In genomic region chr5:137485851-137486155, GRCm38 (mm10) we compare ENCODE assay signal across 11 mouse cellular contexts. TPM values are rescaled to one million over a fixed set of nuclear protein-coding genes. Genes with fewer than 3 reads are reported as not detected.
DNase-seq lines count a peak whose midpoint lies in the region; ATAC-seq lines count a peak whose summit lies in the region.
"Had no signal": no experiment of that assay in that cellular context is flagged by ENCODE, and none has a peak within 500 bp of the region (broad histone marks: within the 10 kb centered on the region; RNA-seq: fewer than 3 reads in every experiment).

No protein-coding gene starts in this region.

- peak overlapping the region; percentile 36 for H3K4me3 ChIP-seq in kidney, embryonic 16.5 days (ENCODE audit: low read length)
- H3K4me3 ChIP-seq in forebrain, embryonic 11.5 days (ENCODE audit: low read depth, low read length): peak overlapping the region; percentile 37
- peak overlapping the region; percentile 57 for H3K4me3 ChIP-seq in limb, embryonic 10.5 days
- peak overlapping the region; percentile 18 for H3K4me3 ChIP-seq in neural tube, embryonic 12.5 days

- peak overlapping the region; percentile 56 for H3K4me2 ChIP-seq in kidney, embryonic 16.5 days (replicated peaks; ENCODE audit: low read depth, low read length)
- peak overlapping the region; percentile 73 for H3K4me2 ChIP-seq in forebrain, embryonic 11.5 days (ENCODE audit: low read depth, low read length, severe bottlenecking)
- H3K4me2 ChIP-seq in neural tube, embryonic 12.5 days (replicated peaks): peak overlapping the region; percentile 70

- H3K9ac ChIP-seq in kidney, embryonic 16.5 days (replicated peaks; ENCODE audit: low read length): peak overlapping the region; percentile 49
- H3K9ac ChIP-seq in forebrain, embryonic 11.5 days (ENCODE audit: low read length): peak overlapping the region; percentile 58
- 0 out of 2 replicates have a peak overlapping the region, but pooled peaks have one; percentile 29 for H3K9ac ChIP-seq in neural tube, embryonic 12.5 days

- H3K27me3 ChIP-seq in kidney, embryonic 16.5 days (ENCODE audit: insufficient read depth, low read length): peaks cover 16% of the 10 kb centered on the region; the same call in 1 of the 2 replicates
- H3K27me3 ChIP-seq in forebrain, embryonic 11.5 days (ENCODE audit: control insufficient read depth, insufficient read depth, low read length): no peaks in the 10 kb centered on the region
- peaks cover 26% of the 10 kb centered on the region for H3K27me3 ChIP-seq in limb, embryonic 10.5 days (ENCODE audit: low read depth, poor library complexity, severe bottlenecking)
- H3K27me3 ChIP-seq in neural tube, embryonic 12.5 days (replicated peaks): peaks cover 4% of the 10 kb centered on the region; the same call in 1 of the 2 replicates

- H3K9me3 ChIP-seq in kidney, embryonic 16.5 days (ENCODE audit: low read length): no peaks in the 10 kb centered on the region
- H3K9me3 ChIP-seq in forebrain, embryonic 11.5 days (ENCODE audit: control insufficient read depth, low read length): no peaks in the 10 kb centered on the region
- H3K9me3 ChIP-seq in limb, embryonic 10.5 days (replicated peaks): no peaks in the 10 kb centered on the region
- no peaks in the 10 kb centered on the region for H3K9me3 ChIP-seq in neural tube, embryonic 12.5 days

- H3K4me1 ChIP-seq in kidney, embryonic 16.5 days (ENCODE audit: insufficient read depth, low read length): peaks cover 7% of the 10 kb centered on the region; the same call in 1 of the 2 replicates
- H3K4me1 ChIP-seq in forebrain, embryonic 11.5 days (replicated peaks; ENCODE audit: control insufficient read depth, insufficient read depth, low read length): peaks cover 10% of the 10 kb centered on the region; the same call in 1 of the 2 replicates
- peaks cover 30% of the 10 kb centered on the region for H3K4me1 ChIP-seq in limb, embryonic 10.5 days
- peaks cover 13% of the 10 kb centered on the region for H3K4me1 ChIP-seq in neural tube, embryonic 12.5 days

- no peaks in the 10 kb centered on the region for H3K36me3 ChIP-seq in kidney, embryonic 16.5 days (ENCODE audit: insufficient read depth, low read length)
- H3K36me3 ChIP-seq in forebrain, embryonic 11.5 days (ENCODE audit: control insufficient read depth, insufficient read depth, low read length): no peaks in the 10 kb centered on the region
- no peaks in the 10 kb centered on the region for H3K36me3 ChIP-seq in limb, embryonic 10.5 days
- no peaks in the 10 kb centered on the region for H3K36me3 ChIP-seq in neural tube, embryonic 12.5 days

- WGBS in kidney, embryonic 16.5 days: 2% methylated on average over 14 of the region's 17 CpGs
- WGBS in forebrain, embryonic 11.5 days: under 1% methylated on average over 16 of the region's 17 CpGs
- WGBS in limb, embryonic 10.5 days: 2% methylated on average over 17 of the region's 17 CpGs
- under 1% methylated on average over 17 of the region's 17 CpGs for WGBS in neural tube, embryonic 12.5 days

- no peak for DNase-seq in kidney, postnatal 10 days
- no peak for DNase-seq in forebrain, embryonic 11.5 days (ENCODE audit: low spot score)
- DNase-seq in limb, embryonic 10.5 days (ENCODE audit: low spot score): peak; percentile 53
- no peak for DNase-seq in adrenal gland, adult 2 months
- DNase-seq in layer of hippocampus, postnatal 25 days (ENCODE audit: extremely low spot score in 1 of 2, low spot score in 1 of 2): no peak
- no peak for DNase-seq in left cerebral cortex, adult 9 months (ENCODE audit: low spot score in 2 of 2)
- DNase-seq: kidney, adult 18-20 months had no signal

- H3K27ac ChIP-seq in kidney, embryonic 16.5 days (ENCODE audit: low read length): no peak overlapping the region
- no peak overlapping the region for H3K27ac ChIP-seq in forebrain, embryonic 11.5 days (ENCODE audit: low read depth, low read length)
- H3K27ac ChIP-seq in limb, embryonic 10.5 days: peak overlapping the region; percentile 76
- H3K27ac ChIP-seq in neural tube, embryonic 12.5 days: no peak overlapping the region

- ATAC-seq in kidney, embryonic 16.5 days (ENCODE audit: low FRiP score, low TSS enrichment): peak; percentile 36; the same call in 1 of the 2 replicates
- 0 out of 2 replicates have a peak, but pooled peaks have one; percentile 27 for ATAC-seq in forebrain, embryonic 11.5 days (replicated peaks; ENCODE audit: low FRiP score)
- ATAC-seq in neural tube, embryonic 12.5 days (ENCODE audit: low FRiP score, low read depth): no peak

RNA-seq across cellular contexts. Expression of gene Zan, which starts 8.9 kb away (rescaled TPM):
- polyA plus RNA-seq in kidney, embryonic 16.5 days (2015; fragmentation: Nextera tagmentation; extraction: Ambion mirVana): 0.11 and 0.17 TPM in 2 replicates
- polyA plus RNA-seq in forebrain, embryonic 11.5 days (2014; fragmentation: Nextera tagmentation; extraction: Ambion mirVana): 0.11 and 0.15 TPM in 2 replicates
- polyA plus RNA-seq in limb, embryonic 10.5 days (2016; fragmentation: Nextera tagmentation; extraction: Ambion mirVana): 0.03 and 0.10 TPM in 2 replicates
- 0.04 and 0.09 TPM in 2 replicates for polyA plus RNA-seq in neural tube, embryonic 12.5 days (2016; fragmentation: Nextera tagmentation; extraction: Ambion mirVana)
- total RNA-seq in adrenal gland, adult 2 months (2021): not detected
- polyA plus RNA-seq in adrenal gland, adult 2 months (2012; rRNA removed): 0.01 TPM in 2 replicates
- under 1 TPM; 0.14 to 0.22 TPM for total RNA-seq in layer of hippocampus, postnatal 25 days (2021)

RNA-seq across cellular contexts. Expression of gene Pop7, which starts 16.5 kb away (rescaled TPM):
- 51.2 and 53.0 TPM in 2 replicates for polyA plus RNA-seq in kidney, embryonic 16.5 days (2015; fragmentation: Nextera tagmentation; extraction: Ambion mirVana)
- polyA plus RNA-seq in forebrain, embryonic 11.5 days (2014; fragmentation: Nextera tagmentation; extraction: Ambion mirVana): 55.9 and 62.4 TPM in 2 replicates
- polyA plus RNA-seq in limb, embryonic 10.5 days (2016; fragmentation: Nextera tagmentation; extraction: Ambion mirVana): 53.2 and 63.4 TPM in 2 replicates
- 65.4 and 71.0 TPM in 2 replicates for polyA plus RNA-seq in neural tube, embryonic 12.5 days (2016; fragmentation: Nextera tagmentation; extraction: Ambion mirVana)
- total RNA-seq in adrenal gland, adult 2 months (2021): 10 to 100 TPM; 23.0 to 31.7 TPM
- polyA plus RNA-seq in adrenal gland, adult 2 months (2012; rRNA removed): 46.9 and 48.7 TPM in 2 replicates
- total RNA-seq in layer of hippocampus, postnatal 25 days (2021): 10 to 100 TPM; 33.6 to 34.6 TPM

RNA-seq across cellular contexts. Expression of gene Gigyf1, which starts 32.5 kb away (rescaled TPM):
- polyA plus RNA-seq in kidney, embryonic 16.5 days (2015; fragmentation: Nextera tagmentation; extraction: Ambion mirVana): 11.9 and 12.2 TPM in 2 replicates
- polyA plus RNA-seq in forebrain, embryonic 11.5 days (2014; fragmentation: Nextera tagmentation; extraction: Ambion mirVana): 14.0 and 14.9 TPM in 2 replicates
- polyA plus RNA-seq in limb, embryonic 10.5 days (2016; fragmentation: Nextera tagmentation; extraction: Ambion mirVana): 13.5 and 14.6 TPM in 2 replicates
- 17.6 and 19.4 TPM in 2 replicates for polyA plus RNA-seq in neural tube, embryonic 12.5 days (2016; fragmentation: Nextera tagmentation; extraction: Ambion mirVana)
- 10 to 100 TPM; 25.4 to 31.0 TPM for total RNA-seq in adrenal gland, adult 2 months (2021)
- 37.1 and 38.0 TPM in 2 replicates for polyA plus RNA-seq in adrenal gland, adult 2 months (2012; rRNA removed)
- total RNA-seq in layer of hippocampus, postnatal 25 days (2021): 10 to 100 TPM; 44.8 to 54.9 TPM

RNA-seq across cellular contexts. Expression of gene Epo, which starts 47.2 kb away (rescaled TPM):
- polyA plus RNA-seq in kidney, embryonic 16.5 days (2015; fragmentation: Nextera tagmentation; extraction: Ambion mirVana): 0.24 and 0.36 TPM in 2 replicates
- polyA plus RNA-seq in forebrain, embryonic 11.5 days (2014; fragmentation: Nextera tagmentation; extraction: Ambion mirVana): 0.40 and 0.84 TPM in 2 replicates
- 1.5 and 2.4 TPM in 2 replicates for polyA plus RNA-seq in limb, embryonic 10.5 days (2016; fragmentation: Nextera tagmentation; extraction: Ambion mirVana)
- not detected in 2 replicates for polyA plus RNA-seq in neural tube, embryonic 12.5 days (2016; fragmentation: Nextera tagmentation; extraction: Ambion mirVana)
- total RNA-seq in adrenal gland, adult 2 months (2021): not detected
- polyA plus RNA-seq in adrenal gland, adult 2 months (2012; rRNA removed): not detected in 2 replicates
- total RNA-seq in layer of hippocampus, postnatal 25 days (2021): not detected
- total RNA-seq: megakaryocyte progenitor cell, adult 5-6 weeks had no signal
- polyA plus RNA-seq: small intestine, adult 2 months had no signal

RNA-seq across cellular contexts. Expression of gene Gnb2, which starts 47.5 kb away (rescaled TPM):
- 358 and 388 TPM in 2 replicates for polyA plus RNA-seq in kidney, embryonic 16.5 days (2015; fragmentation: Nextera tagmentation; extraction: Ambion mirVana)
- polyA plus RNA-seq in forebrain, embryonic 11.5 days (2014; fragmentation: Nextera tagmentation; extraction: Ambion mirVana): 410 and 508 TPM in 2 replicates
- polyA plus RNA-seq in limb, embryonic 10.5 days (2016; fragmentation: Nextera tagmentation; extraction: Ambion mirVana): 257 and 295 TPM in 2 replicates
- polyA plus RNA-seq in neural tube, embryonic 12.5 days (2016; fragmentation: Nextera tagmentation; extraction: Ambion mirVana): 468 and 494 TPM in 2 replicates
- total RNA-seq in adrenal gland, adult 2 months (2021): 100 to 1,000 TPM; 553 to 611 TPM
- polyA plus RNA-seq in adrenal gland, adult 2 months (2012; rRNA removed): 1,578 and 1,712 TPM in 2 replicates
- total RNA-seq in layer of hippocampus, postnatal 25 days (2021): 100 to 1,000 TPM; 648 to 692 TPM
